Mouse (Mus musculus): Measurements from ENCODE around the gene Rabif. TPM values are rescaled to one million over a fixed set of nuclear protein-coding genes. Genes with fewer than 3 reads are reported as not detected.
"Not testable (repeated sequence)": the region's sequence is repeated elsewhere in the genome, so short reads cannot be mapped to it uniquely, and the experiment has no call there.

Gene Rabif
- polyA plus RNA-seq, 1 experiment from 2014 or later, result 35.3 TPM

DNA sequence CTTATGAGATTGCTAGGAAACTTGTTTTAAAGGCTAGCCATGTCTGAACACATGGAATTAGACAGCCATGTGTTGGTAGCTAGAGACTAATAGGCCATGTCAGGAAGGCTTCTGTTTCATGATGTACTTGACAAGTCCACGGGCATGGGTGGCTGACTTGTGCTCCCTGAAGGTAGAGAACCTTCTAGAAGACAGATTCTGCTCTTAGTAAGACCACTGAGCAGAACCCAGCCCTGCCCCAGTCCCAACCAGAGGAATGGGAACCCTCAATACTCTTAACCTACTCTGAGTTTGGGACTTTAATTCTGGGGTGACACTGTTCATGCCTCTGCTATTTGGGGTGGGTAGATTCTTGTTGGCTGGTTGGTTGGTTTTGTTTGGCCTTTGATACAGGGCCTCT is 30.6 kb downstream of the Rabif start:
- no peaks in the 10 kb centered on the region for H3K9me3 ChIP-seq (replicated peaks; ENCODE audit: control insufficient read depth, low read length)
- no peak for ATAC-seq (replicated peaks; ENCODE audit: insufficient number of reproducible peaks, low FRiP score, low TSS enrichment)
- no peak overlapping the region for H3K9ac ChIP-seq (ENCODE audit: low read depth, low read length)
- WGBS (ENCODE audit: insufficient replicate concordance), result 87% methylated on average over 1 of the region's 1 CpGs
- H3K4me1 ChIP-seq (ENCODE audit: control insufficient read depth, insufficient read depth, low read length), result peaks cover 4% of the 10 kb centered on the region; the same call in 1 of the 2 replicates
- no peak overlapping the region for H3K4me3 ChIP-seq (ENCODE audit: low read depth, low read length)
- no peaks in the 10 kb centered on the region for H3K27me3 ChIP-seq (ENCODE audit: control insufficient read depth, insufficient read depth, low read length)
- H3K4me2 ChIP-seq, result no peak overlapping the region
- no peak overlapping the region for H3K27ac ChIP-seq (ENCODE audit: low read depth, low read length)
- H3K36me3 ChIP-seq (ENCODE audit: control insufficient read depth, insufficient read depth, low read length), result no peaks in the 10 kb centered on the region

GRCm38 (mm10) chr1:134526752-134527151 is 32.3 kb downstream of the Rabif start:
- 69% methylated on average over 6 of the region's 6 CpGs for WGBS (ENCODE audit: insufficient replicate concordance)
- ATAC-seq (replicated peaks; ENCODE audit: insufficient number of reproducible peaks, low FRiP score, low TSS enrichment), result no peak
- no peak overlapping the region for H3K4me2 ChIP-seq
- no peak overlapping the region for H3K27ac ChIP-seq (ENCODE audit: low read depth, low read length)
- no peaks in the 10 kb centered on the region for H3K36me3 ChIP-seq (ENCODE audit: control insufficient read depth, insufficient read depth, low read length)
- H3K27me3 ChIP-seq (ENCODE audit: control insufficient read depth, insufficient read depth, low read length), result no peaks in the 10 kb centered on the region
- no peaks in the 10 kb centered on the region for H3K4me1 ChIP-seq (ENCODE audit: control insufficient read depth, insufficient read depth, low read length)
- no peak overlapping the region for H3K4me3 ChIP-seq (ENCODE audit: low read depth, low read length)
- H3K9me3 ChIP-seq (replicated peaks; ENCODE audit: control insufficient read depth, low read length), result no peaks in the 10 kb centered on the region
- H3K9ac ChIP-seq (ENCODE audit: low read depth, low read length), result no peak overlapping the region

DNA sequence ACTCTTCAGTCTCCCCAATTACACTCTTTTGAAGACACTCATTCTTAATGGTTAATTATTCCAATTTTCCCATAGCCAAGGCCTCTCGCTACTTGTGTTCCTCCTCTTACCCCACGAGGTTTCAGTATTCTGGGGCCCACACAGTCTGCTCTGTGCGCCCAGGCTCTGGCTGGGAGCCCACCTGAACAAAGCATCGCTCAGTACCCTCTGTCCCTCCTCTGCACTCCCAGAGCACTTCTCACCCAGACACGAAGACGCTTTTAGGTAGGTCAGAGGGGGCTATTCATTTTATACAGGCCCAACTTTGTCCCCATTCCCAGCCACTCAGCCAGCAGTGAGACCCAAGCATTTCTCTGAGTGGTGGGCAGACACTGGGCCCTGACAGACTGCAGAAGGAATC is 36.2 kb downstream of the Rabif start:
- Histone ChIP-seq H3K27me3 (ENCODE audit: control insufficient read depth, insufficient read depth, low read length) (no peaks in the 10 kb centered on the region), H3K4me3 (ENCODE audit: low read depth, low read length) (no peak overlapping the region), H3K4me1 (ENCODE audit: control insufficient read depth, insufficient read depth, low read length) (no peaks in the 10 kb centered on the region), H3K36me3 (ENCODE audit: control insufficient read depth, insufficient read depth, low read length) (no peaks in the 10 kb centered on the region), H3K27ac (ENCODE audit: low read depth, low read length) (no peak overlapping the region), H3K9me3 (replicated peaks; ENCODE audit: control insufficient read depth, low read length) (no peaks in the 10 kb centered on the region), H3K4me2 (no peak overlapping the region), H3K9ac (ENCODE audit: low read depth, low read length) (no peak overlapping the region)
- WGBS (ENCODE audit: insufficient replicate concordance), result 88% methylated on average over 6 of the region's 6 CpGs
- ATAC-seq (replicated peaks; ENCODE audit: insufficient number of reproducible peaks, low FRiP score, low TSS enrichment), result no peak

DNA sequence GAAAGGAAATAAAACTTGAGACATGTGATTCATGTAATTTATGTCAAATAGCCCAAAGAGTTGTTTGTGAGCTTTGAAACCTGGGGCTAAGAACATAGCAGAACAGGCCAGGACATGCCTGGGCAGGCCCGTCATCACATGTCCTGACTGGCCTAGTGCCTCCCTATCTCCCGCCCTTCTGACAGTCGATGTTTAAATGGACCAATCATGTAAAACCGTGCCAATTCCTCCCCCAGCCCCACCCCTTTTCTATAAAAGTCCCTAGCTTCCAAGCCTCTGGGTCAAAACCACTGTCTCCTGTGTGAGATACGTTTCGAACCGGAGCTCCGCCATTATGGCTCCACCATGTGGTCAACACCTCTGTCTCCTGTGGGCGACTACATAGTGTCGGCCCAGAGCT is 39.3 kb downstream of the Rabif start:
- ATAC-seq (replicated peaks; ENCODE audit: insufficient number of reproducible peaks, low FRiP score, low TSS enrichment); H3K9me3 ChIP-seq (replicated peaks; ENCODE audit: control insufficient read depth, low read length); H3K36me3 ChIP-seq (ENCODE audit: control insufficient read depth, insufficient read depth, low read length); H3K4me1 ChIP-seq (ENCODE audit: control insufficient read depth, insufficient read depth, low read length); H3K4me3 ChIP-seq (ENCODE audit: low read depth, low read length); H3K27me3 ChIP-seq (ENCODE audit: control insufficient read depth, insufficient read depth, low read length); H3K27ac ChIP-seq (ENCODE audit: low read depth, low read length); H3K9ac ChIP-seq (ENCODE audit: low read depth, low read length); H3K4me2 ChIP-seq: not testable (repeated sequence)
- WGBS (ENCODE audit: insufficient replicate concordance), result 92% methylated on average over 10 of the region's 10 CpGs

GRCm38 (mm10) chr1:134535054-134535453 is 40.6 kb downstream of the Rabif start:
- 85% methylated on average over 1 of the region's 1 CpGs for WGBS (ENCODE audit: insufficient replicate concordance)
- no peaks in the 10 kb centered on the region for H3K4me1 ChIP-seq (ENCODE audit: control insufficient read depth, insufficient read depth, low read length)

DNA sequence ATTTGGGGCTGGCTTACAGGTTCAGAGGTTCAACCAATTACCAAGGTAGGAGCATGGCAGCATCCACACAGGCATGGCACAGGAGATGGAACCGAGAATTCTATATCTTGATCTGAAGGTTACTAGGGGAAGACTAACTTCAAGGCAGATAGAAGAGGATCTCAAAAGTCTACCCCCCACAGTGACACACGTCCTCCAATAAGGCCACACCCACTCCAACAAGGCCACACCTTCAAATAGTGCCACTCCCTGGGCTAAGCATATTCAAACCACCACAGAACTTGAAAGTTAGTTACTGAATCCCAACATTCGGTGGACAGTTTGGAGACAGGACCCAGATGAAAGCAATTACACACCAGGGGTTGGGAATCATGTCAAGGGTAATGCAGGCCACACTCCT is 41.1 kb downstream of the Rabif start:
- H3K9me3 ChIP-seq (replicated peaks; ENCODE audit: control insufficient read depth, low read length), result no peaks in the 10 kb centered on the region
- 62% methylated on average over 3 of the region's 3 CpGs for WGBS (ENCODE audit: insufficient replicate concordance)
- ATAC-seq (replicated peaks; ENCODE audit: insufficient number of reproducible peaks, low FRiP score, low TSS enrichment), result no peak
- no peak overlapping the region for H3K27ac ChIP-seq (ENCODE audit: low read depth, low read length)
- no peaks in the 10 kb centered on the region for H3K36me3 ChIP-seq (ENCODE audit: control insufficient read depth, insufficient read depth, low read length)
- no peaks in the 10 kb centered on the region for H3K27me3 ChIP-seq (ENCODE audit: control insufficient read depth, insufficient read depth, low read length)
- no peak overlapping the region for H3K9ac ChIP-seq (ENCODE audit: low read depth, low read length)
- no peak overlapping the region for H3K4me2 ChIP-seq
- no peaks in the 10 kb centered on the region for H3K4me1 ChIP-seq (ENCODE audit: control insufficient read depth, insufficient read depth, low read length)
- no peak overlapping the region for H3K4me3 ChIP-seq (ENCODE audit: low read depth, low read length)

More at GRCm38 (mm10) chr1:134535054-134535453, 40.6 kb downstream of the Rabif start:
- ATAC-seq (replicated peaks; ENCODE audit: insufficient number of reproducible peaks, low FRiP score, low TSS enrichment), result no peak
- no peaks in the 10 kb centered on the region for H3K27me3 ChIP-seq (ENCODE audit: control insufficient read depth, insufficient read depth, low read length)
- H3K9ac ChIP-seq (ENCODE audit: low read depth, low read length), result no peak overlapping the region
- no peaks in the 10 kb centered on the region for H3K9me3 ChIP-seq (replicated peaks; ENCODE audit: control insufficient read depth, low read length)
- no peak overlapping the region for H3K27ac ChIP-seq (ENCODE audit: low read depth, low read length)
- no peak overlapping the region for H3K4me2 ChIP-seq
- H3K4me3 ChIP-seq (ENCODE audit: low read depth, low read length), result no peak overlapping the region
- no peaks in the 10 kb centered on the region for H3K36me3 ChIP-seq (ENCODE audit: control insufficient read depth, insufficient read depth, low read length)

DNA sequence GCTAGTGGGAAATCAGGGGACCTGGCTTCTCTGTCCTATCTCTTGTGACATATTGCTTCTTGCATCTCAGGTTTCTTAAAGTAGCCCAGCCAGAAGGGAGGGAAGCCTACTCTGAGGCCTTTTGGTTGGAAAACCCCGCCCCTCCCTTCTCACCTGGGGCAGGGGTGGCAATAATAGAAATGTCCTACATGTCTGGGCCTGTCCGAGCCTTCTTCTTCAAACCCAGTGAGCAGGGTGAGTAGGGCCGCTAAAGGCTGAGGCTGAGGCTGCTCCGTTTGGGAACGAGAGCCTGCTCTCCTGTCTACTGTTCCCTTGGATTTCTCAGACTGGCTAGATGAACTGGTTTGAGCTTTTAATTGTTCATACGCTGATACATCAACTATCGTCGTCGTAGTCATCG is 46.2 kb downstream of the Rabif start:
- no peaks in the 10 kb centered on the region for H3K27me3 ChIP-seq (ENCODE audit: control insufficient read depth, insufficient read depth, low read length)
- ATAC-seq (replicated peaks; ENCODE audit: insufficient number of reproducible peaks, low FRiP score, low TSS enrichment), result no peak
- 90% methylated on average over 10 of the region's 10 CpGs for WGBS (ENCODE audit: insufficient replicate concordance)
- no peaks in the 10 kb centered on the region for H3K36me3 ChIP-seq (ENCODE audit: control insufficient read depth, insufficient read depth, low read length)
- no peak overlapping the region for H3K27ac ChIP-seq (ENCODE audit: low read depth, low read length)
- no peaks in the 10 kb centered on the region for H3K9me3 ChIP-seq (replicated peaks; ENCODE audit: control insufficient read depth, low read length)
- no peak overlapping the region for H3K4me3 ChIP-seq (ENCODE audit: low read depth, low read length)
- no peaks in the 10 kb centered on the region for H3K4me1 ChIP-seq (ENCODE audit: control insufficient read depth, insufficient read depth, low read length)
- no peak overlapping the region for H3K9ac ChIP-seq (ENCODE audit: low read depth, low read length)
- H3K4me2 ChIP-seq, result no peak overlapping the region

GRCm38 (mm10) chr1:134548231-134548630 is 53.8 kb downstream of the Rabif start:
- Histone ChIP-seq H3K4me1 (ENCODE audit: control insufficient read depth, insufficient read depth, low read length) (no peaks in the 10 kb centered on the region), H3K4me3 (ENCODE audit: low read depth, low read length) (no peak overlapping the region), H3K36me3 (ENCODE audit: control insufficient read depth, insufficient read depth, low read length) (no peaks in the 10 kb centered on the region), H3K27me3 (ENCODE audit: control insufficient read depth, insufficient read depth, low read length) (no peaks in the 10 kb centered on the region), H3K4me2 (no peak overlapping the region), H3K27ac (ENCODE audit: low read depth, low read length) (no peak overlapping the region), H3K9ac (ENCODE audit: low read depth, low read length) (no peak overlapping the region), H3K9me3 (replicated peaks; ENCODE audit: control insufficient read depth, low read length) (no peaks in the 10 kb centered on the region)
- 69% methylated on average over 4 of the region's 4 CpGs for WGBS (ENCODE audit: insufficient replicate concordance)
- no peak for ATAC-seq (replicated peaks; ENCODE audit: insufficient number of reproducible peaks, low FRiP score, low TSS enrichment)

- H3K4me2 ChIP-seq, result no peak within 1 kb of the TSS
- no peaks in the 10 kb centered on the region for H3K36me3 ChIP-seq (ENCODE audit: control insufficient read depth, insufficient read depth, low read length)
- no peaks in the 10 kb centered on the region for H3K27me3 ChIP-seq (ENCODE audit: control insufficient read depth, insufficient read depth, low read length)
- H3K9ac ChIP-seq (ENCODE audit: low read depth, low read length), result no peak within 1 kb of the TSS
- no peak within 1 kb of the TSS for H3K27ac ChIP-seq (ENCODE audit: low read depth, low read length)
- WGBS (ENCODE audit: insufficient replicate concordance), result 43% methylated on average over 7 of the region's 7 CpGs
- no peaks in the 10 kb centered on the region for H3K4me1 ChIP-seq (ENCODE audit: control insufficient read depth, insufficient read depth, low read length)
- no peak for ATAC-seq (replicated peaks; ENCODE audit: insufficient number of reproducible peaks, low FRiP score, low TSS enrichment)
- no peaks in the 10 kb centered on the region for H3K9me3 ChIP-seq (replicated peaks; ENCODE audit: control insufficient read depth, low read length)
- no peak within 1 kb of the TSS for H3K4me3 ChIP-seq (ENCODE audit: low read depth, low read length)
These were observed 55.2 kb downstream of the Rabif start, which contains the start of gene Mgat4e for GRCm38 (mm10) chr1:134549632-134550132. Gene Mgat4e (minus strand): TSS chr1:134549682.

Measured in heart, embryonic 11.5 days (tissue).